Mouse (Mus musculus): Measurements from ENCODE around the gene Ms4a18. TPM values are rescaled to one million over a fixed set of nuclear protein-coding genes. Genes with fewer than 3 reads are reported as not detected.

Gene Ms4a18
- polyA plus RNA-seq, 1 experiment from 2014 or later: not detected

- Histone ChIP-seq H3K4me2 (replicated peaks) (peak overlapping the region; percentile 29), H3K27ac (replicated peaks) (no peak overlapping the region), H3K9me3 (no peaks in the 10 kb centered on the region), H3K36me3 (no peaks in the 10 kb centered on the region), H3K27me3 (peaks cover 7% of the 10 kb centered on the region; the same call in 1 of the 2 replicates), H3K4me1 (peaks cover 5% of the 10 kb centered on the region; the same call in 1 of the 2 replicates), H3K9ac (replicated peaks) (0 out of 2 replicates have a peak overlapping the region, but pooled peaks have one; percentile 20), H3K4me3 (no peak overlapping the region)
- peak; percentile 77 for ATAC-seq (ENCODE audit: low FRiP score, low read depth)
- WGBS: 36% methylated on average over 11 of the region's 11 CpGs
These were observed 58.5 kb downstream of the Ms4a18 start for GRCm38 (mm10) chr19:10959085-10959977.

- Histone ChIP-seq H3K9ac (replicated peaks) (no peak overlapping the region), H3K4me3 (no peak overlapping the region), H3K27me3 (no peaks in the 10 kb centered on the region), H3K4me1 (peaks cover 19% of the 10 kb centered on the region), H3K36me3 (no peaks in the 10 kb centered on the region), H3K27ac (replicated peaks) (peak overlapping the region; percentile 67), H3K4me2 (replicated peaks) (0 out of 2 replicates have a peak overlapping the region, but pooled peaks have one; percentile 5), H3K9me3 (no peaks in the 10 kb centered on the region)
- peak; percentile 25; the same call in 1 of the 2 replicates for ATAC-seq (ENCODE audit: low FRiP score, low read depth)
- 63% methylated on average over 11 of the region's 11 CpGs for WGBS
These were observed 65.6 kb downstream of the Ms4a18 start for GRCm38 (mm10) chr19:10952021-10952939.

GRCm38 (mm10) chr19:10949558-10949957 is 68.3 kb downstream of the Ms4a18 start:
- WGBS: 39% methylated on average over 9 of the region's 9 CpGs
- Histone ChIP-seq H3K9ac (replicated peaks) (peak overlapping the region; percentile 46; the same call in 1 of the 2 replicates), H3K4me2 (replicated peaks) (peak overlapping the region; percentile 100), H3K4me3 (peak overlapping the region; percentile 74), H3K27ac (replicated peaks) (0 out of 2 replicates have a peak overlapping the region, but pooled peaks have one; percentile 25), H3K9me3 (no peaks in the 10 kb centered on the region), H3K4me1 (peaks cover 30% of the 10 kb centered on the region), H3K27me3 (no peaks in the 10 kb centered on the region), H3K36me3 (peaks cover 16% of the 10 kb centered on the region)
- peak; percentile 20 for ATAC-seq (ENCODE audit: low FRiP score, low read depth)

- no peaks in the 10 kb centered on the region for H3K9me3 ChIP-seq
- H3K4me1 ChIP-seq: peaks cover 30% of the 10 kb centered on the region
- H3K27me3 ChIP-seq: no peaks in the 10 kb centered on the region
- H3K4me2 ChIP-seq (replicated peaks): peak within 1 kb of the TSS; percentile 100
- H3K36me3 ChIP-seq: peaks cover 21% of the 10 kb centered on the region
- peak within 1 kb of the TSS; percentile 74 for H3K4me3 ChIP-seq
- 1% methylated on average over 30 of the region's 30 CpGs for WGBS
- 0 out of 2 replicates have a peak within 1 kb of the TSS, but pooled peaks have one; percentile 25 for H3K27ac ChIP-seq (replicated peaks)
- ATAC-seq (ENCODE audit: low FRiP score, low read depth): peak; percentile 98
- peak within 1 kb of the TSS; percentile 90 for H3K9ac ChIP-seq (replicated peaks)
These were observed 68.7 kb downstream of the Ms4a18 start, which contains the start of gene Ccdc86 for GRCm38 (mm10) chr19:10949112-10949511. Gene Ccdc86 (minus strand): TSS chr19:10949266.

GRCm38 (mm10) chr19:10948416-10948815 is 69.4 kb downstream of the Ms4a18 start:
- H3K4me2 ChIP-seq (replicated peaks): peak overlapping the region; percentile 100
- peak overlapping the region; percentile 74 for H3K4me3 ChIP-seq
- no peaks in the 10 kb centered on the region for H3K9me3 ChIP-seq
- no peaks in the 10 kb centered on the region for H3K27me3 ChIP-seq
- peaks cover 28% of the 10 kb centered on the region for H3K36me3 ChIP-seq
- peak overlapping the region; percentile 90 for H3K9ac ChIP-seq (replicated peaks)
- peaks cover 30% of the 10 kb centered on the region for H3K4me1 ChIP-seq
- no peak for ATAC-seq (ENCODE audit: low FRiP score, low read depth)
- H3K27ac ChIP-seq (replicated peaks): no peak overlapping the region
- under 1% methylated on average over 20 of the region's 20 CpGs for WGBS

- no peak overlapping the region for H3K27ac ChIP-seq (replicated peaks)
- 90% methylated on average over 5 of the region's 5 CpGs for WGBS
- peaks cover 28% of the 10 kb centered on the region for H3K4me1 ChIP-seq
- peaks cover 40% of the 10 kb centered on the region for H3K36me3 ChIP-seq
- H3K4me2 ChIP-seq (replicated peaks): peak overlapping the region; percentile 100
- H3K9ac ChIP-seq (replicated peaks): peak overlapping the region; percentile 90
- H3K4me3 ChIP-seq: peak overlapping the region; percentile 74
- 0 out of 2 replicates have a peak, but pooled peaks cover under 1% of the 10 kb centered on the region for H3K27me3 ChIP-seq
- H3K9me3 ChIP-seq: no peaks in the 10 kb centered on the region
- ATAC-seq (ENCODE audit: low FRiP score, low read depth): no peak
These were observed 70.6 kb downstream of the Ms4a18 start for GRCm38 (mm10) chr19:10947219-10947618.

Other genes with a start within 250 kb of the Ms4a18 start
- not detected in 2 replicates for gene Cd6, start 188.0 kb downstream of the Ms4a18 start, polyA plus RNA-seq (2016; fragmentation: Nextera tagmentation; extraction: Ambion mirVana)
- gene Slc15a3, start 178.3 kb downstream of the Ms4a18 start, polyA plus RNA-seq (2016; fragmentation: Nextera tagmentation; extraction: Ambion mirVana): 0.12 and 0.29 TPM in 2 replicates
- 146 and 150 TPM in 2 replicates for gene Tmem132a, start 148.1 kb downstream of the Ms4a18 start, polyA plus RNA-seq (2016; fragmentation: Nextera tagmentation; extraction: Ambion mirVana)
- gene Tmem109, start 136.0 kb downstream of the Ms4a18 start, polyA plus RNA-seq (2016; fragmentation: Nextera tagmentation; extraction: Ambion mirVana): 36.4 and 40.3 TPM in 2 replicates
- 39.1 and 41.1 TPM in 2 replicates for gene Prpf19, start 122.8 kb downstream of the Ms4a18 start, polyA plus RNA-seq (2016; fragmentation: Nextera tagmentation; extraction: Ambion mirVana)
- gene Zp1, start 97.4 kb downstream of the Ms4a18 start, polyA plus RNA-seq (2016; fragmentation: Nextera tagmentation; extraction: Ambion mirVana): 0.38 TPM in 1 of 2 replicates, not detected in the other
- gene Ptgdr2, start 80.9 kb downstream of the Ms4a18 start, polyA plus RNA-seq (2016; fragmentation: Nextera tagmentation; extraction: Ambion mirVana): 0.09 and 0.12 TPM in 2 replicates
- 21.6 and 23.7 TPM in 2 replicates for gene Ccdc86, start 68.8 kb downstream of the Ms4a18 start, polyA plus RNA-seq (2016; fragmentation: Nextera tagmentation; extraction: Ambion mirVana)
- not detected in 2 replicates for gene Ms4a10, start 43.4 kb downstream of the Ms4a18 start, polyA plus RNA-seq (2016; fragmentation: Nextera tagmentation; extraction: Ambion mirVana)
- not detected in 2 replicates for gene Ms4a15, start 24.8 kb downstream of the Ms4a18 start, polyA plus RNA-seq (2016; fragmentation: Nextera tagmentation; extraction: Ambion mirVana)
- not detected in 2 replicates for gene Ms4a8a, start 63.1 kb upstream of the Ms4a18 start, polyA plus RNA-seq (2016; fragmentation: Nextera tagmentation; extraction: Ambion mirVana)
- not detected in 2 replicates for gene 1700017D01Rik, start 112.8 kb upstream of the Ms4a18 start, polyA plus RNA-seq (2016; fragmentation: Nextera tagmentation; extraction: Ambion mirVana)
- gene 1700025F22Rik, start 147.3 kb upstream of the Ms4a18 start, polyA plus RNA-seq (2016; fragmentation: Nextera tagmentation; extraction: Ambion mirVana): not detected in 2 replicates
- gene Ms4a13, start 178.7 kb upstream of the Ms4a18 start, polyA plus RNA-seq (2016; fragmentation: Nextera tagmentation; extraction: Ambion mirVana): not detected in 2 replicates
- not detected in 2 replicates for gene Ms4a12, start 214.4 kb upstream of the Ms4a18 start, polyA plus RNA-seq (2016; fragmentation: Nextera tagmentation; extraction: Ambion mirVana)
- gene Ms4a1, start 248.2 kb upstream of the Ms4a18 start, polyA plus RNA-seq (2016; fragmentation: Nextera tagmentation; extraction: Ambion mirVana): not detected in 2 replicates

Data from midbrain, embryonic 12.5 days (tissue).